Mouse (Mus musculus): Measurements from ENCODE around the gene Agfg1. TPM values are rescaled to one million over a fixed set of nuclear protein-coding genes. Genes with fewer than 3 reads are reported as not detected.

The Agfg1 gene
- polyA plus RNA-seq (2015; fragmentation: Nextera tagmentation; extraction: Ambion mirVana) = 15.1 and 18.3 TPM in 2 replicates

GRCm38 (mm10) chr1:82839296-82839613 is at the start of gene Agfg1:
TSS of gene Agfg1 (plus strand) at chr1:82839483.

GRCm38 (mm10) chr1:82913025-82913424 is 73.7 kb downstream of the Agfg1 start, which contains the start of gene A030005L19Rik:
TSS of gene A030005L19Rik (plus strand) at chr1:82913325.

GRCm38 (mm10) chr1:82924650-82925049 is 85.4 kb downstream of the Agfg1 start, which contains the start of gene A030014E15Rik:
TSS of gene A030014E15Rik (plus strand) at chr1:82924917.

GRCm38 (mm10) chr1:82931326-82931725 is 92.0 kb downstream of the Agfg1 start, which contains the start of gene Gm6217:
TSS of gene Gm6217 (minus strand) at chr1:82931399.

GRCm38 (mm10) chr1:82943295-82943694 is 104.0 kb downstream of the Agfg1 start, which contains the start of gene A030003K21Rik:
TSS of gene A030003K21Rik (minus strand) at chr1:82943388.

Small RNA genes within 50 kb of the gene (microRNA-seq; reads per million reads assigned to microRNA genes)
- gene Gm22396 (ENCODE audit: borderline replicate concordance, insufficient number of aligned reads) = not detected

Other genes with a start within 250 kb of the Agfg1 start
- 272 and 275 TPM in 2 replicates for gene Mff, start 114.6 kb upstream of the Agfg1 start, polyA plus RNA-seq (2015; fragmentation: Nextera tagmentation; extraction: Ambion mirVana)
- gene Tm4sf20, start 71.0 kb upstream of the Agfg1 start, polyA plus RNA-seq (2015; fragmentation: Nextera tagmentation; extraction: Ambion mirVana) = 0.48 and 1.2 TPM in 2 replicates
- gene Gm47791, start 68.2 kb upstream of the Agfg1 start, polyA plus RNA-seq (2015; fragmentation: Nextera tagmentation; extraction: Ambion mirVana) = not detected in 2 replicates
- 0.27 TPM in 1 of 2 replicates, not detected in the other for gene A030005L19Rik, start 73.8 kb downstream of the Agfg1 start, polyA plus RNA-seq (2015; fragmentation: Nextera tagmentation; extraction: Ambion mirVana)
- not detected in 2 replicates for gene A030014E15Rik, start 85.4 kb downstream of the Agfg1 start, polyA plus RNA-seq (2015; fragmentation: Nextera tagmentation; extraction: Ambion mirVana)
- not detected in 2 replicates for gene Gm6217, start 91.9 kb downstream of the Agfg1 start, polyA plus RNA-seq (2015; fragmentation: Nextera tagmentation; extraction: Ambion mirVana)
- not detected in 2 replicates for gene A030003K21Rik, start 103.9 kb downstream of the Agfg1 start, polyA plus RNA-seq (2015; fragmentation: Nextera tagmentation; extraction: Ambion mirVana)
- not detected in 2 replicates for gene Gm7544, start 116.5 kb downstream of the Agfg1 start, polyA plus RNA-seq (2015; fragmentation: Nextera tagmentation; extraction: Ambion mirVana)
- not detected in 2 replicates for gene Gm47955, start 120.8 kb downstream of the Agfg1 start, polyA plus RNA-seq (2015; fragmentation: Nextera tagmentation; extraction: Ambion mirVana)
- gene Gm47959, start 161.1 kb downstream of the Agfg1 start, polyA plus RNA-seq (2015; fragmentation: Nextera tagmentation; extraction: Ambion mirVana) = not detected in 2 replicates
- gene Slc19a3, start 199.0 kb downstream of the Agfg1 start, polyA plus RNA-seq (2015; fragmentation: Nextera tagmentation; extraction: Ambion mirVana) = 1.1 and 1.2 TPM in 2 replicates
- not detected in 2 replicates for gene Krtap28-10, start 203.0 kb downstream of the Agfg1 start, polyA plus RNA-seq (2015; fragmentation: Nextera tagmentation; extraction: Ambion mirVana)
- not detected in 2 replicates for gene Gm47969, start 205.4 kb downstream of the Agfg1 start, polyA plus RNA-seq (2015; fragmentation: Nextera tagmentation; extraction: Ambion mirVana)
- not detected in 2 replicates for gene A030005K14Rik, start 219.9 kb downstream of the Agfg1 start, polyA plus RNA-seq (2015; fragmentation: Nextera tagmentation; extraction: Ambion mirVana)
- not detected in 2 replicates for gene Krtap28-13, start 221.4 kb downstream of the Agfg1 start, polyA plus RNA-seq (2015; fragmentation: Nextera tagmentation; extraction: Ambion mirVana)